Mouse (Mus musculus) adipocyte (in vitro differentiated cells): ENCODE measurements at regions not wholly inside any gene's neighbourhood (a gene's known extent, or its start where the extent isn't known, plus 50 kb on each side); places are given as distances from the start of the nearest gene placed in this dataset.

Source experiments
- DNase-seq: peaks from one replicate; pipeline ENCODE4 v3.0.0-alpha.2; 2016; ENCODE audit warnings: low spot score

DNA sequence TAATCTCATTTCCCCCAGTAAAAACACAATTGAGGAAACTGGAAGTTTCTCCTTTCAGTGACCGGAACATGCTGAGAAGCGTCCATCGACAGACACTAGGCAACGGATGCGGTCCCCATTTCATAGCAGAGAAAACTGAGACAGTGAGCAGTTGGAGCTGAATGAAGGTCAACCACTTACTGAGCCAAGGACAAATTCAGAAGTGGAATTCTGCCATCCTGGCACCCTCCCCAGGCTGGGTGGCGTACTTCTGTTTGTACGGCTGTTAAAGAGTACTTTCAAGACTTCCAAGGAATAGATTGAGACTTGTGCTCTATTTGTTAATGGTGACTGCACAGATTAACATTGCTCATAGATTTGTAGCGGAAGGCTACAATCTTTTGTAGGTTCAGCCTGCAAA is 54.2 kb upstream of the Bhlhe40 start:
- DNase-seq = peak; percentile 21

DNA sequence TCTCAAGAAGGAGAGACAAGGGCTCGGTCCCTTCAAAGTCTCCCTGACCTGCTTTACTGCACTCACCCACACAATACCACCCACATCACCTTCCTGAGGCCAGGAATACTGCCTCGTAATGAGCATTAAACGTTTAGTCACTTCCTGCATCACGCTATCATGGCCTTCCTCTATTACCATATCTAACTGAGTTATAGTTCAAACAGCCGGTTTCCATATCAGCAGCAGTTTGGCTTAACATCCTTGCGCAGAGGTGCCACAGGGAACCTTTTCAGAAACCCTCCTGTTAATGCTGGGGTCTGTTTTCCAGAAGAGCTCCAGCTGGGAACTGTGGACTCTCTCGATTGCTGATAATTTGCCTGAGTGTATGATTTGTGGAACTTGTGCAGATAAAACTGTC is 52.1 kb upstream of the Bhlhe40 start:
- DNase-seq = no peak
